Mouse (Mus musculus) intestine, embryonic 16.5 days (tissue): Measurements from ENCODE around the gene Ptcra. TPM values are rescaled to one million over a fixed set of nuclear protein-coding genes. Genes with fewer than 3 reads are reported as not detected.
A peak's percentile ranks its signal among the peaks of the same experiment; 100 is the strongest.
"Not testable (repeated sequence)": the region's sequence is repeated elsewhere in the genome, so short reads cannot be mapped to it uniquely, and the experiment has no call there.

ENCODE experiments used
- ATAC-seq: fragments of 200-750 bp; cut with Nextera tagmentation; 2 replicates; pipeline ENCODE4 v1.8.0; 2017; ENCODE audit warnings: moderate TSS enrichment, moderate library complexity
- H3K27ac ChIP-seq: fragments of 300-500 bp; sonication (generic); 2 replicates; pipeline ENCODE4 v1.5.1; 2014; ENCODE audit warnings: mild to moderate bottlenecking, low read length
- H3K27me3 ChIP-seq: fragments of 300-500 bp; sonication (generic); replicated peaks from 2 replicates; pipeline ENCODE4 v1.6.1; 2014; ENCODE audit warnings: low read length, control low read depth, mixed read lengths; ENCODE audit not compliant: control insufficient read depth, insufficient read depth
- H3K36me3 ChIP-seq: fragments of 300-500 bp; sonication (generic); 2 replicates; pipeline ENCODE4 v1.6.1; 2014; ENCODE audit warnings: low read length, control low read depth; ENCODE audit not compliant: control insufficient read depth, insufficient read depth
- H3K4me1 ChIP-seq: fragments of 300-500 bp; sonication (generic); 2 replicates; pipeline ENCODE4 v1.6.1; 2014; ENCODE audit warnings: low read length, control low read depth, mixed read lengths; ENCODE audit not compliant: control insufficient read depth, insufficient read depth
- H3K4me2 ChIP-seq: fragments of 300-500 bp; sonication (generic); 2 replicates; pipeline ENCODE4 v1.6.1; 2014; ENCODE audit warnings: low read depth, low read length, control low read depth
- H3K4me3 ChIP-seq: fragments of 300-500 bp; sonication (generic); 2 replicates; pipeline ENCODE4 v1.5.1; 2014; ENCODE audit warnings: mild to moderate bottlenecking, low read length
- H3K9ac ChIP-seq: fragments of 300-500 bp; sonication (generic); 2 replicates; pipeline ENCODE4 v1.6.1; 2014; ENCODE audit warnings: low read depth, low read length
- H3K9me3 ChIP-seq: fragments of 300-500 bp; sonication (generic); 2 replicates; pipeline ENCODE4 v1.6.1; 2016; ENCODE audit warnings: low read length, control low read depth; ENCODE audit not compliant: control insufficient read depth
- WGBS: fragments of 180-500 bp; shearing (Covaris S2); extraction: QIAGEN DNeasy Blood & Tissue Kit; methylation state at CpG from one replicate; pipeline ENCODE4 v1.1.7; 2014; 5-methylcytosine and 5-hydroxymethylcytosine counted together
- polyA plus RNA-seq: library from polyadenylated mRNA; unstranded; fragments of >200 nt; fragmentation: Nextera tagmentation; extraction: Ambion mirVana; gene quantifications from 2 replicates; pipeline ENCODE4 v1.2.1, GENCODE M21; 2015

Gene Ptcra
- polyA plus RNA-seq, 1 experiment from 2014 or later: 0.37 TPM

DNA sequence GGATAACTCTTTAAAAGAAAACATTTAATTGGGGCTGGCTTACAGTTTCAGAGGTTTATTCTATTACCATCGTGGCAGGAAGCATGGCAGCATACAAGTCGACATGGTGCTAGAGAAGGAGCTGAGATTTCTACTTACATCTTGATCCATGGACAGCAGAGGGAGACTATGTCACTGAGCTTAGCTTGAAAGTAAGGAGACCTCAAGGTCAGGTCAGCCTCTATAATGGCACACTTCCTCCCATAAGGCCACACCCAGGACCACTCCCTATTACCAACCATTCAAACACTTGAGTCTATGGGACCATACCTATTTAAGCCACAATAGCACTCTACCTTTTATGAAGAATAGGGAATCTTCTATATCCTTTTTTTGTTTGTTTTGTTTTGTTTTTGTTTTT, 29.5 kb upstream of the Ptcra start:
- Histone ChIP-seq H3K9ac (no peak overlapping the region), H3K4me3 (no peak overlapping the region), H3K9me3 (no peaks in the 10 kb centered on the region), H3K27ac (no peak overlapping the region), H3K4me1 (no peaks in the 10 kb centered on the region), H3K4me2 (no peak overlapping the region), H3K36me3 (no peaks in the 10 kb centered on the region), H3K27me3 (no peaks in the 10 kb centered on the region)
- no peak for ATAC-seq
- whole genome bisulfite sequencing: 82% methylated on average over 2 of the region's 2 CpGs

DNA sequence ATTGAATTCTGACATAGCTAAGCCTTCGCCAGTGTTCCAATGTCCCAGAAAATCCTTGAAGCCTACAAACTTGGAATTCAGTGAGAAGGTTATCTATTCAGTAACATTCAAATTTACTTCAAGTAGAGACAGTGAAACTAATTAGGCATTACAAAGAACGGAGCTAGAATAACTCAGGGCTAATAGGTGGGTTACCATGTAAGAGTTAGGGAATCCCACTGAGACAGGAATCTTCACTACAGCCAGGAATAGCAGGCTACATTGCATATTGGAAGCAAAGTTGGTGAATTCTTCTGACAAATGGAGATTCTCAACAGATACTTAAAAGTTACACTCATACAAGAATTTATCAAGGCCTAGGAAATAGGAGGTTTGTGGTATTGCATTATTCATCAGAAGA, 24.5 kb upstream of the Ptcra start:
- ATAC-seq: not testable (repeated sequence)

DNA sequence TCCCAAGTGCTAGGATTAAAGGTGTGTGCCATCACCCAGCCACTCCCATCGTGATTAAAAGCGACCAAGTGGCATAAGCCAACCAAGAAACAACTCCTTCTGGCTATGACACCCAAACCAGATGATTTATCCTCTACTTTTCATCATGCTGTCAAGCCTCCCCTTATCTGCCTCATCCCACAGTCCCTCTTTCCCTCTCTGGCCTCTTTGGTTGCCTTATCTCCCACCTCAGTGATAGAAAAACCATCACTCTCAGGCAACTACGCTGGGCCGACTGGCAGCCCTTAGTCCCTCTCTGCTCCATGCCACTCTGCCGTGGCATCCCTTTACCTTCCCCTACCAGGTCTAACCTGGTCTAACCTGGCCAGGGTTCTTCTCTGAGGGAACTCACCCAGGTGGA, 23.4 kb upstream of the Ptcra start:
- Histone ChIP-seq H3K36me3 (no peaks in the 10 kb centered on the region), H3K27me3 (no peaks in the 10 kb centered on the region), H3K27ac (no peak overlapping the region), H3K4me3 (no peak overlapping the region), H3K4me1 (peaks cover 2% of the 10 kb centered on the region; the same call in 1 of the 2 replicates), H3K9me3 (no peaks in the 10 kb centered on the region), H3K4me2 (no peak overlapping the region), H3K9ac (no peak overlapping the region)
- ATAC-seq: no peak
- WGBS: 94% methylated on average over 5 of the region's 5 CpGs

More for the DNA sequence above, 24.5 kb upstream of the Ptcra start:
- H3K27me3 ChIP-seq, H3K9me3 ChIP-seq, H3K27ac ChIP-seq, H3K4me3 ChIP-seq, H3K4me1 ChIP-seq, H3K9ac ChIP-seq, H3K4me2 ChIP-seq, H3K36me3 ChIP-seq: not testable (repeated sequence)
- WGBS: 75% methylated on average over 2 of the region's 2 CpGs

DNA sequence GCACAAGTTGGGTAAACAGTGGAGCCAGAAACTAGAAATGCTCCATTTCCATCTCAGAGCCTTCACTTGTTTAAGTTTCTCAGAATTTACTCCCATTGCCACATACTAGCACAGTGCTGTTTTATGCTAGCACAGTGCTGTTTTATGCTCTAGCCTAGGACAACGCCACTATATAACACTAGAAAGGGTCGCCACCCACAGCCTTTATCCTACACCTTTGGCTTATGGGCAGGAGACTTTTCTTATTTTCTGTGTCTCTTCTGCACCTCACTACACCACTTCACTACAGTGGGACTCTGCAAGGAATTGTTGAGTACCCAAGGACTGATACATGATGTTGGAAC, 19.7 kb upstream of the Ptcra start:
- Histone ChIP-seq H3K9ac (peak overlapping the region; percentile 81), H3K4me1 (peaks cover 2% of the 10 kb centered on the region; the same call in 1 of the 2 replicates), H3K27me3 (no peaks in the 10 kb centered on the region), H3K36me3 (peaks cover 15% of the 10 kb centered on the region), H3K4me2 (peak overlapping the region; percentile 49), H3K27ac (peak overlapping the region; percentile 59), H3K4me3 (peak overlapping the region; percentile 70), H3K9me3 (no peaks in the 10 kb centered on the region)
- 73% methylated on average over 2 of the region's 2 CpGs for WGBS
- no peak for ATAC-seq

DNA sequence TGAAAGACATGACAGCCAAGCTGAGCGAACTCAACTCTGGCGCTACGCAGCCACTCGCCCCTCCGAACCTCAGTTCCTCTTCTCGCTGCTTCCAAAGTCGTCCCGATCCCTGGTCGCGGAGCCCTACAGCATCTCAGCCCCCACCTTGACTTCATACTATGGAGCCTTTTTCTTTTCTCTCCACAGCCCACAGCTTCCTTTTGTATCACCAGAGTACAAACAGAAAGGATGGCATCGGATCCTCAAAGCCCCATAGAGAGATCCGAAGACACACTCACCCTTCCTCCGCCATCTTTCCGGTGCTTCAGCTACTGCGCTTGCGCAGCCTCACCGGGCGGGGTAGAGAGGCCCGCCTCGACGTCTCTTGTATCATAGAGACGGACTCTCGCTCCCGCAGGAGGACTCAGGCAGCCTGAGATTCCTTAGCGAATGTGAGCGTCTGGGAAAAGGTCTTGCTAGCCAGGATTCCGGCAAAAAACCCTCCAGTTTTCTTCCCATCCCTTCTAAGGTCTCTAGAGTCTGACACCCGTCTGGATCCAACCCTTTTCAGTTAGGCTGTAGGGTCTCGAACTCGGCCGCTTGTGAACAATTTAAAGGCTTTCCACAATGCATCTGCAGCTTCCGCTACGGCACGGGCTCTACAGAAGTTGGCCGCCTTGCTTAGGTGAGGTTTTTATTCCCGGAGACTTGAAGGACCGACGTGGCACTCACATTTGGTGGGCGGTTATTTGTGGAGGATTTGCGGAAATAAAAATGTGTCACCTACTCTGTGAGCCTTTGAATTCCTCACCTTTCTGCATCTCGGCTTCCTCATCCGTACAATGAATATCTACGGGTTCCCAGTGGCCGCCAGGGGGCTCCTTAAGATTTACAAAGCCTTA, 19.1 kb upstream of the Ptcra start, which contains the start of gene Rpl7l1:
Gene Rpl7l1, minus strand, starts transcription at position 332 of the 881 bp plus-strand sequence.
- Histone ChIP-seq H3K4me3 (peak within 1 kb of the TSS; percentile 70), H3K27ac (peak within 1 kb of the TSS; percentile 87), H3K4me1 (peaks cover 2% of the 10 kb centered on the region; the same call in 1 of the 2 replicates), H3K27me3 (no peaks in the 10 kb centered on the region), H3K4me2 (peak within 1 kb of the TSS; percentile 55), H3K9me3 (no peaks in the 10 kb centered on the region), H3K9ac (peak within 1 kb of the TSS; percentile 81), H3K36me3 (peaks cover 20% of the 10 kb centered on the region)
- under 1% methylated on average over 44 of the region's 44 CpGs for WGBS
- peak; percentile 97 for ATAC-seq

DNA sequence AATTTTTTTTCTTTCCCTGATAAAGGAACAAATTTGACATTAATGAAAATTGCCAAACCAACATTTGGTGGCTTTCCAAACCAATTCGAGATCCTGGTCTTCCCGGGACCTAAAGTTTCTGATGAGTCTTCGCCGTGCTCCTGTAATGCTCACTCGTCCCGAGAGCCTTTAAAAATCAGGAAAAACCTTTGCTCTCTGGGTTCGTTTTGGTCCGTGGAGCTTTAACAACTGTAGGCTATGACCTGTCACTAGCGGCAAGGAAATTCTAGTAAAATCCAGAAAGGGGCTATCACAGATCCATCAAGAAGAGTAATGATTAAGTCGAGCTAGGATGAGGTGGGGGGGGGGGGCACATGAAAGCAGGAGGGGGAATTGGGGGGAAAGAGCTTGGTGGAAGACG, 18.4 kb upstream of the Ptcra start:
- H3K9ac ChIP-seq: peak overlapping the region; percentile 81
- ATAC-seq: no peak; the same call in none of the 2 replicates
- peak overlapping the region; percentile 55 for H3K4me2 ChIP-seq
- H3K27me3 ChIP-seq: no peaks in the 10 kb centered on the region
- WGBS: 2% methylated on average over 11 of the region's 11 CpGs
- peaks cover 22% of the 10 kb centered on the region for H3K36me3 ChIP-seq
- peaks cover 2% of the 10 kb centered on the region; the same call in 1 of the 2 replicates for H3K4me1 ChIP-seq
- H3K27ac ChIP-seq: peak overlapping the region; percentile 87
- H3K9me3 ChIP-seq: no peaks in the 10 kb centered on the region
- peak overlapping the region; percentile 70 for H3K4me3 ChIP-seq

DNA sequence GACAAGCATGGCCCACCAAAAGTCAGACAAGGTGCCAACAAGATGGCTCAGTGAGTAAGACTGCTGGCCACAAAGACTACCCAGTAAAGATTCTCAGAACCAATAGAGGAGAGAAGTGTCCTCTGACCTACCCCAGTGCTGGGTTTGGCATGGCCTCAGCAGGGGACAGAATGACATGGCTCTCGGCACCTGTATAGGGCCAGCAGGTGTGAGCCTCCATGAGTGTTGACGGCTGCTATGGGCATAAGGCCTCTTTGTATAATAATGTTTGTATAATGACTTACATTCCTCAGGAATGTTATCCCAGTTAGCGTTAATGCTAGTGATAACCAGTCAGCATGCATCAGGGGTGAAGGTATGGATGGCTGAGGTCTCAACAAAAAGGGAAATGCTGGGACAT, 12.6 kb upstream of the Ptcra start:
- ATAC-seq: no peak
- no peaks in the 10 kb centered on the region for H3K9me3 ChIP-seq
- WGBS: 67% methylated on average over 3 of the region's 3 CpGs
- H3K9ac ChIP-seq: 0 out of 2 replicates have a peak overlapping the region, but pooled peaks have one; percentile 14
- peaks cover 37% of the 10 kb centered on the region for H3K36me3 ChIP-seq
- H3K4me2 ChIP-seq: no peak overlapping the region
- H3K27me3 ChIP-seq: no peaks in the 10 kb centered on the region
- H3K4me1 ChIP-seq: peaks cover 12% of the 10 kb centered on the region
- no peak overlapping the region for H3K4me3 ChIP-seq
- H3K27ac ChIP-seq: no peak overlapping the region

DNA sequence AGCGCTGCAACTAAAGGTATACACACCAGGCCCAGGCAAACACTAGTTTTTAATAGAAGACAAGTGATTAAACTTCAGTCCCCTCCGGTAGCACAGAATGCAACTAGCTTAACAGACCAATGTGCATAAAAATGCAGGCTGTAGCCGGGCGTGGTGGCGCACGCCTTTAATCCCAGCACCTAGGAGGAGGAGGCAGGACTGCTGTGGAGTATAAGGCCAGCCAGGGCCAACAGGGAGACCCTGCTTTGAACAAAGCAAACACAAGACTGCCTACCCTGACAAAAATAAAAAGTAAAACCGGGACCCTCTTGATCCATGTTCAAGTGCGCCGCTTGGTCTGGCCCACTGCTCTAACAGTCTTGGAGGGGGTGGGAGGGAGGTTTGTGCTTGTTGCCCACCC, 11.6 kb upstream of the Ptcra start:
- Histone ChIP-seq H3K9me3 (no peaks in the 10 kb centered on the region), H3K36me3 (peaks cover 34% of the 10 kb centered on the region; the same call in 1 of the 2 replicates), H3K27ac (no peak overlapping the region), H3K4me2 (no peak overlapping the region), H3K4me1 (peaks cover 12% of the 10 kb centered on the region), H3K4me3 (no peak overlapping the region), H3K27me3 (no peaks in the 10 kb centered on the region), H3K9ac (no peak overlapping the region)
- no peak for ATAC-seq
- WGBS: 94% methylated on average over 9 of the region's 9 CpGs

DNA sequence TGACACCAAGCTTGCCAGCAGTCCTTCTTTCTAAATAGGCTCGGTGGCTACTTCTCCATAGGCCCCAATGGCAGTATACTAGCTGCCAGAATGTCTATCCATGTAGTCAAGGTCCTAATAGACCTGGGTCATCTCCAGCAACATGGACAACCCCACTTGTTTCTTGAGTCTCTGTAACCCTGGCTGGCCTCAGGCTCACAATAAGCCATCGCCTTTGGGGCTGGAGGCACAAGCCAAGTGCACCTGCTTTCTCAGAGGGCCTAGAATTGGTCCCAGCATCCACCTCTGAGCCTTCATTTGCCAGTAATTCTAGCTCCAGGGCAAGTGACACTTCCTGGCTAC, 10.6 kb upstream of the Ptcra start:
- H3K4me3 ChIP-seq: peak overlapping the region; percentile 88; the same call in 1 of the 2 replicates
- no peak for ATAC-seq
- H3K4me1 ChIP-seq: peaks cover 12% of the 10 kb centered on the region
- H3K36me3 ChIP-seq: peaks cover 28% of the 10 kb centered on the region; the same call in 1 of the 2 replicates
- peak overlapping the region; percentile 91; the same call in 1 of the 2 replicates for H3K9ac ChIP-seq
- no peak overlapping the region; the same call in 1 of the 2 replicates for H3K27ac ChIP-seq
- H3K4me2 ChIP-seq: peak overlapping the region; percentile 75; the same call in 1 of the 2 replicates
- no peaks in the 10 kb centered on the region for H3K27me3 ChIP-seq
- WGBS: 40% methylated on average over 2 of the region's 2 CpGs
- H3K9me3 ChIP-seq: no peaks in the 10 kb centered on the region
